Mouse (Mus musculus) MEL (cell line): ENCODE results near the gene Creb3l2. TPM values are rescaled to one million over a fixed set of nuclear protein-coding genes. Genes with fewer than 3 reads are reported as not detected.

Experiments used
- DNase-seq: peaks from one replicate; pipeline ENCODE4 v3.0.0; 2011; ENCODE audit warnings: low read depth, low spot score
- H3K27ac ChIP-seq: 2 replicates; pipeline ENCODE4 v1.5.1; 2012; ENCODE audit warnings: low read depth, mild to moderate bottlenecking, control low read depth, low read length, moderate library complexity; ENCODE audit not compliant: control insufficient read depth
- H3K27me3 ChIP-seq, 2 experiments: fragments of 150-350 bp in 1 of 2; sonication (generic) in 1 of 2; 2 replicates each; pipeline ENCODE4 v1.6.1; 2012; ENCODE audit warnings: low read length in 2 of 2, mild to moderate bottlenecking in 2 of 2, improper control_type of control experiment in 1 of 2, moderate library complexity in 1 of 2; ENCODE audit not compliant: insufficient read depth in 2 of 2, control insufficient read depth in 1 of 2
- H3K36me3 ChIP-seq, 2 experiments: 2 replicates each; pipeline ENCODE4 v1.6.1; 2012 to 2014; ENCODE audit warnings: low read length in 2 of 2, improper control_type of control experiment in 1 of 2, inconsistent platforms in 1 of 2, mild to moderate bottlenecking in 1 of 2; ENCODE audit not compliant: insufficient read depth in 2 of 2, control insufficient read depth in 1 of 2
- H3K4me1 ChIP-seq, 2 experiments: fragments of 150-350 bp in 1 of 2; sonication (generic) in 1 of 2; 2 replicates each; pipeline ENCODE4 v1.6.1; 2012; ENCODE audit warnings: low read length in 2 of 2, improper control_type of control experiment in 1 of 2, mild to moderate bottlenecking in 1 of 2; ENCODE audit not compliant: insufficient read depth in 2 of 2, control insufficient read depth in 1 of 2
- H3K4me3 ChIP-seq, 2 experiments: fragments of 150-350 bp in 1 of 2; sonication (generic) in 1 of 2; 2 replicates each; pipeline ENCODE4 v1.5.1; 2012; ENCODE audit warnings: low read depth in 2 of 2, low read length in 2 of 2, mild to moderate bottlenecking in 2 of 2, moderate library complexity in 2 of 2, control low read depth in 1 of 2, improper control_type of control experiment in 1 of 2; ENCODE audit not compliant: control insufficient read depth in 1 of 2, insufficient read depth in 1 of 2
- H3K79me2 ChIP-seq: 2 replicates; pipeline ENCODE4 v1.6.1; 2012; ENCODE audit warnings: mild to moderate bottlenecking, low read length, moderate library complexity; ENCODE audit not compliant: control insufficient read depth, poor library complexity, insufficient read depth
- H3K9ac ChIP-seq: 2 replicates; pipeline ENCODE4 v1.6.1; 2012; ENCODE audit warnings: low read depth, mild to moderate bottlenecking, control low read depth, low read length, moderate library complexity; ENCODE audit not compliant: control insufficient read depth, poor library complexity, severe bottlenecking
- H3K9me3 ChIP-seq: fragments of 150-350 bp; sonication (generic); replicated peaks from 2 replicates; pipeline ENCODE4 v1.6.1; 2012; ENCODE audit warnings: mild to moderate bottlenecking, low read length, improper control_type of control experiment, moderate library complexity; ENCODE audit not compliant: insufficient read depth
- BHLHE40 ChIP-seq: IDR thresholded peaks from 2 replicates; pipeline ENCODE4 v1.6.1; 2012; ENCODE audit warnings: low read depth, mild to moderate bottlenecking, inconsistent platforms, low read length, improper control_type of control experiment, borderline replicate concordance
- CHD1 ChIP-seq: IDR thresholded peaks from 2 replicates; pipeline ENCODE4 v1.6.1; 2012; ENCODE audit warnings: low read depth, mild to moderate bottlenecking, inconsistent platforms, low read length, improper control_type of control experiment
- CTCF ChIP-seq, 3 experiments: IDR thresholded peaks in 2 of 3; conservative IDR thresholded peaks in 1 of 3; 2 replicates each; pipeline ENCODE4 v1.5.1; 2011 to 2012; ENCODE audit warnings: low read length in 3 of 3, low read depth in 2 of 3, mild to moderate bottlenecking in 2 of 3, improper control_type of control experiment in 1 of 3, inconsistent platforms in 1 of 3, mixed read lengths in 1 of 3, moderate library complexity in 1 of 3; ENCODE audit not compliant: control insufficient read depth in 1 of 3, insufficient read depth in 1 of 3, poor library complexity in 1 of 3, severe bottlenecking in 1 of 3
- E2F4 ChIP-seq: IDR thresholded peaks from 2 replicates; pipeline ENCODE4 v1.6.1; 2011; ENCODE audit warnings: low read depth, low read length, improper control_type of control experiment, borderline replicate concordance
- ELF1 ChIP-seq: IDR thresholded peaks from 2 replicates; pipeline ENCODE4 v1.6.1; 2014; ENCODE audit warnings: low read depth, mild to moderate bottlenecking, inconsistent platforms, low read length, improper control_type of control experiment, moderate library complexity
- EP300 ChIP-seq, 2 experiments: IDR thresholded peaks; 2 replicates each; pipeline ENCODE4 v1.6.1; 2011; ENCODE audit warnings: improper control_type of control experiment in 2 of 2, low read length in 2 of 2, low read depth in 1 of 2, mild to moderate bottlenecking in 1 of 2
- GATA1 ChIP-seq: IDR thresholded peaks from 2 replicates; pipeline ENCODE4 v1.6.1; 2011; ENCODE audit warnings: low read depth, low read length, improper control_type of control experiment
- KAT2A ChIP-seq: conservative IDR thresholded peaks from 2 replicates; pipeline ENCODE4 v1.6.1; 2012; ENCODE audit warnings: low read depth, low read length, improper control_type of control experiment, inconsistent platforms
- MYB ChIP-seq: IDR thresholded peaks from 2 replicates; pipeline ENCODE4 v1.6.1; 2011; ENCODE audit warnings: mild to moderate bottlenecking, low read depth, low read length, improper control_type of control experiment
- NELFE ChIP-seq: IDR thresholded peaks from 2 replicates; pipeline ENCODE4 v1.6.1; 2011; ENCODE audit warnings: low read depth, low read length, improper control_type of control experiment
- NRF1 ChIP-seq: IDR thresholded peaks from 2 replicates; pipeline ENCODE4 v1.6.1; 2014; ENCODE audit warnings: low read depth, mild to moderate bottlenecking, inconsistent platforms, low read length, improper control_type of control experiment, moderate library complexity; ENCODE audit not compliant: poor library complexity, insufficient read depth, severe bottlenecking
- POLR2AphosphoS2 ChIP-seq: IDR thresholded peaks from 2 replicates; pipeline ENCODE4 v1.6.1; 2011; ENCODE audit warnings: low read length, improper control_type of control experiment
- RCOR1 ChIP-seq: IDR thresholded peaks from 2 replicates; pipeline ENCODE4 v1.6.1; 2012; ENCODE audit warnings: low read depth, mild to moderate bottlenecking, inconsistent platforms, low read length, improper control_type of control experiment
- SIN3A ChIP-seq: IDR thresholded peaks from 2 replicates; pipeline ENCODE4 v1.6.1; 2012; ENCODE audit warnings: low read length, improper control_type of control experiment, inconsistent platforms
- SMC3 ChIP-seq: IDR thresholded peaks from 2 replicates; pipeline ENCODE4 v1.6.1; 2011; ENCODE audit warnings: low read depth, low read length, improper control_type of control experiment
- USF1 ChIP-seq: IDR thresholded peaks from 2 replicates; pipeline ENCODE4 v1.6.1; 2014; ENCODE audit warnings: low read depth, mild to moderate bottlenecking, inconsistent platforms, low read length, improper control_type of control experiment, moderate library complexity
- USF2 ChIP-seq, 2 experiments: IDR thresholded peaks; 2 replicates each; pipeline ENCODE4 v1.6.1; 2011 to 2012; ENCODE audit warnings: improper control_type of control experiment in 2 of 2, low read length in 2 of 2, borderline replicate concordance in 1 of 2, inconsistent platforms in 1 of 2, low read depth in 1 of 2, mild to moderate bottlenecking in 1 of 2; ENCODE audit not compliant: insufficient read depth in 1 of 2
- ZC3H11A ChIP-seq: IDR thresholded peaks from 2 replicates; pipeline ENCODE4 v1.6.1; 2012; ENCODE audit warnings: low read depth, mild to moderate bottlenecking, inconsistent platforms, low read length, improper control_type of control experiment
- ZKSCAN1 ChIP-seq: IDR thresholded peaks from 2 replicates; pipeline ENCODE4 v1.6.1; 2012; ENCODE audit warnings: low read depth, mild to moderate bottlenecking, inconsistent platforms, low read length, improper control_type of control experiment, moderate library complexity
- polyA plus RNA-seq, 2 experiments: library from polyadenylated mRNA; stranded (reverse) in 1 of 2; unstranded in 1 of 2; fragments of >175 nt in 1 of 2; fragments of >200 nt in 1 of 2; gene quantifications; 2 replicates each; pipeline versions ENCODE4 v1.2.1 to v1.2.4; 2012; ENCODE audit warnings: low replicate concordance in 2 of 2, low read depth in 1 of 2; ENCODE audit not compliant: insufficient read length in 2 of 2, insufficient read depth in 1 of 2, missing spikeins in 1 of 2
- total RNA-seq: library from RNA; depleted of rRNA; stranded (reverse); fragments of 300-350 nt; gene quantifications from 2 replicates; pipeline ENCODE4 v1.2.3, GENCODE M21; 2012

Gene Creb3l2
- total and polyA plus RNA-seq, 3 experiments, result not detected

DNA sequence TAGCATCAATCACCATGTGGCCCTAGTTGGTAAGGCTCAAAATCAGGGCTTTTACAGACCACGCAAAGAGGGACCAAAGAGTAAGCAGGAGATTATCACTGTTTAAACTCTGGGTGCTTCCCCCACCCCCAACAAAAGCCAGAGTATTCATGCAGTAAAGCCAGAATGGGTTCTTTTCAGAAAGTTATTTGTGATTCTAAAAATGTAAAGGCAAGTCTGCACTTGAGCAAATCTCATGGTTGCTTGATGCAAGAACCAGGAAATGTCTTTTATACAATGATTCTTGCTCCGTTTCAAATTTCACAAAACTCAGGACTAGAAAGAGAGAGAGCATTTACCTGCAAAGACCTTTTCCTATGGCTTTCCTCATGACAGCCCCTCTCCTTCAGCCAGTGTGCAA lies 149.9 kb downstream of the Creb3l2 start:
- no peaks in the 10 kb centered on the region for H3K9me3 ChIP-seq
- no peaks in the 10 kb centered on the region for H3K27me3 ChIP-seq
- no peak overlapping the region for H3K9ac ChIP-seq
- H3K36me3 ChIP-seq, result no peaks in the 10 kb centered on the region
- H3K4me3 ChIP-seq, result no peak overlapping the region
- DNase-seq, result no peak
- H3K79me2 ChIP-seq, result no peaks in the 10 kb centered on the region
- no peaks in the 10 kb centered on the region for H3K4me1 ChIP-seq
- TF ChIP-seq E2F4, result no peak
- TF ChIP-seq USF2 (IDR thresholded peaks at IDR 0.05; ENCODE audit: borderline replicate concordance in 1 of 2, insufficient read depth in 1 of 2, low read depth in 1 of 2, low read length in 2 of 2), result no peak
- no peak for TF ChIP-seq USF1
- TF ChIP-seq GATA1, result no peak
- no peak for TF ChIP-seq NRF1
- TF ChIP-seq RCOR1, result no peak
- TF ChIP-seq SIN3A, result no peak
- TF ChIP-seq NELFE, result no peak
- TF ChIP-seq CHD1, result no peak
- no peak for TF ChIP-seq BHLHE40
- no peak for TF ChIP-seq POLR2AphosphoS2
- H3K27ac ChIP-seq, result no peak overlapping the region

DNA sequence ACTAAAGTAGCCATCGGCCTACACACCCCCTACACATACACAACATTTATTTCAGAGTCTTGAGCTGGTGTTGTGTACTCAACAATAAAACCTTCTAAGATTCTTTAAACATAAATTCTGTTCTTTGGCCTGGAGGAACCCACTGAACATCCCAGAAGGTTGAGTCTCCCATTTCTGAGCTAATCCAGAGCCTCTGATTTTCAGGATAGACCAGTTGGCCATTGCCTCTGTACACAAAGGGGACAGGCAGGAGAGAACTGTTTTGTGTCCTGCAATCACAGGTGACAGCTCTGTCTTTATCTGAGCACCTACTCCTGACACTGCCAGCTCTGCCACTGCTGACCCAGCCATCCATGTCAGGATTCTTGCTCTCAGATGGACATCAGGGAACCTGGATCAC lies 150.8 kb downstream of the Creb3l2 start:
- no peak overlapping the region for H3K4me3 ChIP-seq
- no peaks in the 10 kb centered on the region for H3K4me1 ChIP-seq
- no peak overlapping the region for H3K9ac ChIP-seq
- no peak for DNase-seq
- no peak for TF ChIP-seq GATA1
- TF ChIP-seq CTCF (IDR thresholded peaks at IDR 0.05 in 2 of 3, conservative IDR thresholded peaks at IDR 0.05 in 1 of 3; ENCODE audit: control insufficient read depth in 1 of 3, insufficient read depth in 1 of 3, low read depth in 2 of 3, low read length in 3 of 3, poor library complexity in 1 of 3, severe bottlenecking in 1 of 3), result no peak
- TF ChIP-seq E2F4, result no peak
- no peak for TF ChIP-seq MYB
- no peak for TF ChIP-seq EP300 (IDR thresholded peaks at IDR 0.05; ENCODE audit: low read depth in 1 of 2, low read length in 2 of 2)
- TF ChIP-seq ZKSCAN1, result no peak
- TF ChIP-seq ZC3H11A, result no peak
- TF ChIP-seq SMC3, result no peak
- TF ChIP-seq KAT2A, result no peak
- no peak for TF ChIP-seq USF1
- TF ChIP-seq ELF1, result no peak
- H3K9me3 ChIP-seq, result no peaks in the 10 kb centered on the region
- H3K27me3 ChIP-seq, result no peaks in the 10 kb centered on the region
- H3K79me2 ChIP-seq, result no peaks in the 10 kb centered on the region
- no peak overlapping the region for H3K27ac ChIP-seq
- no peaks in the 10 kb centered on the region for H3K36me3 ChIP-seq
